Comparison of ENCODE assay signal across 7 mouse cellular contexts in genomic region chr2:25225811-25226379, GRCm38 (mm10). TPM values are rescaled to one million over a fixed set of nuclear protein-coding genes. Genes with fewer than 3 reads are reported as not detected.
DNase-seq lines count a peak whose midpoint lies in the region; ATAC-seq and TF ChIP-seq lines count a peak whose summit lies in the region.

No protein-coding gene starts in this region.

- TF ChIP-seq EP300 in stomach, postnatal 0 days (optimal IDR thresholded peaks at IDR 0.05), result no peak

- H3K27ac ChIP-seq in neural tube, embryonic 11.5 days (ENCODE audit: low read depth, low read length), result peak overlapping the region; percentile 89; the same call in 1 of the 2 replicates
- peak overlapping the region; percentile 99 for H3K27ac ChIP-seq in forebrain, embryonic 15.5 days (replicated peaks)
- H3K27ac ChIP-seq in limb, embryonic 15.5 days, result peak overlapping the region; percentile 98
- H3K27ac ChIP-seq in stomach, postnatal 0 days (replicated peaks), result peak overlapping the region; percentile 97

- no peaks in the 10 kb centered on the region for H3K9me3 ChIP-seq in neural tube, embryonic 11.5 days (ENCODE audit: control insufficient read depth, low read length)
- H3K9me3 ChIP-seq in forebrain, embryonic 15.5 days, result no peaks in the 10 kb centered on the region
- no peaks in the 10 kb centered on the region for H3K9me3 ChIP-seq in limb, embryonic 15.5 days
- no peaks in the 10 kb centered on the region for H3K9me3 ChIP-seq in stomach, postnatal 0 days (ENCODE audit: control insufficient read depth, low read length)

- peak overlapping the region; percentile 78; the same call in 1 of the 2 replicates for H3K4me3 ChIP-seq in neural tube, embryonic 11.5 days (ENCODE audit: low read depth, low read length)
- H3K4me3 ChIP-seq in forebrain, embryonic 15.5 days, result peak overlapping the region; percentile 69; the same call in 1 of the 2 replicates
- H3K4me3 ChIP-seq in limb, embryonic 15.5 days, result peak overlapping the region; percentile 60
- H3K4me3 ChIP-seq in stomach, postnatal 0 days (ENCODE audit: low read depth, low read length), result peak overlapping the region; percentile 48; the same call in 1 of the 2 replicates

- no peaks in the 10 kb centered on the region for H3K27me3 ChIP-seq in neural tube, embryonic 11.5 days (ENCODE audit: control insufficient read depth, insufficient read depth, low read length)
- no peaks in the 10 kb centered on the region for H3K27me3 ChIP-seq in forebrain, embryonic 15.5 days
- peaks cover 12% of the 10 kb centered on the region; the same call in 1 of the 2 replicates for H3K27me3 ChIP-seq in limb, embryonic 15.5 days
- H3K27me3 ChIP-seq in stomach, postnatal 0 days (ENCODE audit: control insufficient read depth, insufficient read depth, low read length), result no peaks in the 10 kb centered on the region

- 83% methylated on average over 8 of the region's 8 CpGs for WGBS in neural tube, embryonic 11.5 days
- 77% methylated on average over 8 of the region's 8 CpGs for WGBS in forebrain, embryonic 15.5 days
- 72% methylated on average over 8 of the region's 8 CpGs for WGBS in limb, embryonic 15.5 days
- WGBS in stomach, postnatal 0 days, result 55% methylated on average over 8 of the region's 8 CpGs

- TF ChIP-seq CTCF in stomach, postnatal 0 days (IDR thresholded peaks at IDR 0.05; ENCODE audit: low read depth), result no peak

- peak overlapping the region; percentile 70; the same call in 1 of the 2 replicates for H3K9ac ChIP-seq in neural tube, embryonic 11.5 days (ENCODE audit: low read length)
- 0 out of 2 replicates have a peak overlapping the region, but pooled peaks have one; percentile 69 for H3K9ac ChIP-seq in forebrain, embryonic 15.5 days (replicated peaks)
- H3K9ac ChIP-seq in limb, embryonic 15.5 days, result no peak overlapping the region
- H3K9ac ChIP-seq in stomach, postnatal 0 days (ENCODE audit: low read length), result 0 out of 2 replicates have a peak overlapping the region, but pooled peaks have one; percentile 67

- H3K4me1 ChIP-seq in neural tube, embryonic 11.5 days (ENCODE audit: control insufficient read depth, insufficient read depth, low read length), result peaks cover 11% of the 10 kb centered on the region
- peaks cover 25% of the 10 kb centered on the region for H3K4me1 ChIP-seq in forebrain, embryonic 15.5 days
- H3K4me1 ChIP-seq in limb, embryonic 15.5 days, result peaks cover 27% of the 10 kb centered on the region
- H3K4me1 ChIP-seq in stomach, postnatal 0 days (replicated peaks; ENCODE audit: control insufficient read depth, insufficient read depth), result no peaks in the 10 kb centered on the region

- H3K36me3 ChIP-seq in neural tube, embryonic 11.5 days (ENCODE audit: control insufficient read depth, insufficient read depth, low read length), result no peaks in the 10 kb centered on the region
- H3K36me3 ChIP-seq in forebrain, embryonic 15.5 days, result peaks cover 4% of the 10 kb centered on the region; the same call in 1 of the 2 replicates
- peaks cover 11% of the 10 kb centered on the region for H3K36me3 ChIP-seq in limb, embryonic 15.5 days
- H3K36me3 ChIP-seq in stomach, postnatal 0 days (ENCODE audit: control insufficient read depth, insufficient read depth, low read length), result no peaks in the 10 kb centered on the region

- peak overlapping the region; percentile 54 for H3K4me2 ChIP-seq in neural tube, embryonic 11.5 days (ENCODE audit: low read depth)
- peak overlapping the region; percentile 45 for H3K4me2 ChIP-seq in forebrain, embryonic 15.5 days (replicated peaks)
- H3K4me2 ChIP-seq in limb, embryonic 15.5 days, result peak overlapping the region; percentile 41; the same call in 1 of the 2 replicates
- H3K4me2 ChIP-seq in stomach, postnatal 0 days (replicated peaks; ENCODE audit: low read depth), result peak overlapping the region; percentile 55

- DNase-seq in neural tube, embryonic 11.5 days (ENCODE audit: low spot score), result no peak
- DNase-seq in neural tube, embryonic 10.5 days (ENCODE audit: extremely low spot score, low spot score), result no peak
- DNase-seq in stomach, postnatal 0 days (ENCODE audit: low spot score), result no peak
- no peak for DNase-seq in spleen, postnatal 10 days (ENCODE audit: low spot score in 2 of 2)
- DNase-seq in spleen, postnatal 14 days (ENCODE audit: low spot score in 2 of 2), result no peak

- no peak for ATAC-seq in neural tube, embryonic 11.5 days (ENCODE audit: insufficient read depth, low FRiP score, low TSS enrichment)
- ATAC-seq in forebrain, embryonic 15.5 days (replicated peaks), result no peak
- ATAC-seq in limb, embryonic 15.5 days (ENCODE audit: insufficient number of reproducible peaks, low FRiP score, low TSS enrichment, low read depth), result no peak
- no peak for ATAC-seq in stomach, postnatal 0 days (ENCODE audit: low FRiP score, low TSS enrichment)

RNA-seq across cellular contexts. Expression of gene Tubb4b, which starts 1.4 kb away (rescaled TPM):
- 515 and 528 TPM in 2 replicates for polyA plus RNA-seq in neural tube, embryonic 11.5 days (2014; fragmentation: Nextera tagmentation; extraction: Ambion mirVana)
- polyA plus RNA-seq in forebrain, embryonic 15.5 days (2015; fragmentation: Nextera tagmentation; extraction: Ambion mirVana), result 399 and 409 TPM in 2 replicates
- polyA plus RNA-seq in limb, embryonic 15.5 days (2015; fragmentation: Nextera tagmentation; extraction: Ambion mirVana), result 554 and 617 TPM in 2 replicates
- polyA plus RNA-seq in stomach, postnatal 0 days (2015; fragmentation: Nextera tagmentation; extraction: Ambion mirVana), result 475 and 486 TPM in 2 replicates

RNA-seq across cellular contexts. Expression of gene Fam166a, which starts 7.3 kb away (rescaled TPM):
- not detected in 2 replicates for polyA plus RNA-seq in neural tube, embryonic 11.5 days (2014; fragmentation: Nextera tagmentation; extraction: Ambion mirVana)
- 1.2 TPM in 1 of 2 replicates, not detected in the other for polyA plus RNA-seq in forebrain, embryonic 15.5 days (2015; fragmentation: Nextera tagmentation; extraction: Ambion mirVana)
- 0.81 TPM in 1 of 2 replicates, not detected in the other for polyA plus RNA-seq in limb, embryonic 15.5 days (2015; fragmentation: Nextera tagmentation; extraction: Ambion mirVana)
- 0.92 TPM in 1 of 2 replicates, not detected in the other for polyA plus RNA-seq in stomach, postnatal 0 days (2015; fragmentation: Nextera tagmentation; extraction: Ambion mirVana)

RNA-seq across cellular contexts. Expression of gene Slc34a3, which starts 8.3 kb away (rescaled TPM):
- not detected in 2 replicates for polyA plus RNA-seq in neural tube, embryonic 11.5 days (2014; fragmentation: Nextera tagmentation; extraction: Ambion mirVana)
- not detected in 2 replicates for polyA plus RNA-seq in forebrain, embryonic 15.5 days (2015; fragmentation: Nextera tagmentation; extraction: Ambion mirVana)
- not detected in 2 replicates for polyA plus RNA-seq in limb, embryonic 15.5 days (2015; fragmentation: Nextera tagmentation; extraction: Ambion mirVana)
- polyA plus RNA-seq in stomach, postnatal 0 days (2015; fragmentation: Nextera tagmentation; extraction: Ambion mirVana), result 0.10 and 0.12 TPM in 2 replicates

RNA-seq across cellular contexts. Expression of gene Rnf224, which starts 10.7 kb away (rescaled TPM):
- polyA plus RNA-seq in neural tube, embryonic 11.5 days (2014; fragmentation: Nextera tagmentation; extraction: Ambion mirVana), result not detected in 2 replicates
- polyA plus RNA-seq in forebrain, embryonic 15.5 days (2015; fragmentation: Nextera tagmentation; extraction: Ambion mirVana), result not detected in 2 replicates
- 0.57 and 0.58 TPM in 2 replicates for polyA plus RNA-seq in limb, embryonic 15.5 days (2015; fragmentation: Nextera tagmentation; extraction: Ambion mirVana)
- polyA plus RNA-seq in stomach, postnatal 0 days (2015; fragmentation: Nextera tagmentation; extraction: Ambion mirVana), result 0.51 and 0.91 TPM in 2 replicates

RNA-seq across cellular contexts. Expression of gene Stpg3, which starts 11.5 kb away (rescaled TPM):
- polyA plus RNA-seq in neural tube, embryonic 11.5 days (2014; fragmentation: Nextera tagmentation; extraction: Ambion mirVana), result not detected in 2 replicates
- polyA plus RNA-seq in forebrain, embryonic 15.5 days (2015; fragmentation: Nextera tagmentation; extraction: Ambion mirVana), result not detected in 2 replicates
- not detected in 2 replicates for polyA plus RNA-seq in limb, embryonic 15.5 days (2015; fragmentation: Nextera tagmentation; extraction: Ambion mirVana)
- polyA plus RNA-seq in stomach, postnatal 0 days (2015; fragmentation: Nextera tagmentation; extraction: Ambion mirVana), result not detected in 2 replicates
